Mouse (Mus musculus) ovary, postnatal 14 days (tissue): ENCODE results near the gene Zfp712.

ENCODE experiments used
- DNase-seq: peaks from one replicate; pipeline ENCODE4 v3.0.0; 2022; ENCODE audit warnings: low spot score

Zfp712 gene

GRCm38 (mm10) chr13:67060786-67061358, at the start of gene Zfp712:
TSS of gene Zfp712 (minus strand) at chr13:67061170.
- peak; percentile 80 for DNase-seq

GRCm38 (mm10) chr13:67108821-67109206, 47.8 kb upstream of the Zfp712 start:
- DNase-seq = no peak

- DNase-seq = peak; percentile 81
Observed at GRCm38 (mm10) chr13:67108194-67108820, 47.3 kb upstream of the Zfp712 start, which contains the start of gene Gm28557. TSS of gene Gm28557 (minus strand) at chr13:67108604.

- DNase-seq = no peak
Observed at GRCm38 (mm10) chr13:67107681-67108080, 46.7 kb upstream of the Zfp712 start.

DNA sequence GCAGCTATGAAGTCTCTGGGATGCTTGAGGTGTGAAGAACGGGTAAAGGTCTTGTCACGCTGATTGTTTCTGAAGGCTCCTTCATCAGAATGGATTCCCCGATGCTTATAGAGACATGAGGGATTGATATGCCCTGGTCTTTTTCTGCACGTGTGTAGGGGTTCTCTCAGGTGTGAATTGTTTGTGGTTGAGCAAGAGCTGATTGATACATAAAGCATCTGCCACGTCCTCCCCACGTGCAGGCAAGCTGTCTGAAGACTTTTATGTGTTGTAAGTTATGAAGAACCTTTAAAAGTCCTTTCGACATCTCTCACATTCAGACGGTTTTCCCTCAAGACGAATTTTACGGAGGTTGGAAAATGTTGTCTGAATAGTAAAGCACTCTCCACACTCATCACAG, 36.9 kb upstream of the Zfp712 start, which contains the start of gene Zfp708:
Zfp708 (minus strand) TSS at position 101 of the 400 bp plus-strand sequence.
- no peak for DNase-seq

- DNase-seq = no peak
Observed at GRCm38 (mm10) chr13:67090154-67090553, 29.2 kb upstream of the Zfp712 start.

- no peak for DNase-seq
Observed at GRCm38 (mm10) chr13:67081946-67082345, 21.0 kb upstream of the Zfp712 start.

GRCm38 (mm10) chr13:67081142-67081713, 20.3 kb upstream of the Zfp712 start:
- peak; percentile 61 for DNase-seq

DNA sequence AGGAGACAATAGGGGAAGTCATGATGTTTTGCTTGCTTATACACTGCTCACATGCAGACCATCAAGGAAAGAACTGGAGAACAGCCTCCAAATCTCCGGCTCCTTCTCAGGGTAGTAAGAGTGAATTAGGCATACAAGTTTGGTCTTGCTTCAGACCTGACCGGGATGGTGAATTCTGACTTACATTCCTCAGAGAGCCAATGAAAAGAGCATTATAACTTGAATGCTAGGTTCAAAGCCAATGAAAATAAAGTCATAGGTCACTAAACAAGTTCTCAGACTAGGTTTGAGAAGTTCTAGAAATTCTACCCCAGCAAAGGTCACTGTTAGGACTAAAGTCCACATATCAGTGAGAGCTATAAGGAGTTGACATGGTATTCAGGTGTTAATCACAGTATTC, 16.3 kb upstream of the Zfp712 start:
- DNase-seq = no peak

DNA sequence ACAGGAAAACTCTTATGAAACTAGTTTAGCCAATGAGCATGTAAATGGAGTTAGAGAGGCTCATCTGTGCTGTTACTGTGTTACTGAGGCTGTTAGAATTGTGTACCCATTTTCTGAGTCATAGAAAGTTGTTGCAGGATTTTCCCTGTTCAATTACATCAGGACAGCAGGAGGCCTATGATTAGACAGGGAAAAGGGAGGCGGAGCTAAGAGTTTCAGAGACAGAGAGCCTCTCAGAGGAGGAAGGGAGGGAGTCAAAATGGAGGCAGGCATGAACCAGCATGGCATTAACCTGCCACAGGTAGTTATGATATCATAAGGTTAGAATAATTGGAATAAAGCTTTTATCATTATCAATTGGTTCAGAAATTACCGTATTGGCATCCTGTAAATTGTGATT, 11.8 kb upstream of the Zfp712 start:
- no peak for DNase-seq

DNA sequence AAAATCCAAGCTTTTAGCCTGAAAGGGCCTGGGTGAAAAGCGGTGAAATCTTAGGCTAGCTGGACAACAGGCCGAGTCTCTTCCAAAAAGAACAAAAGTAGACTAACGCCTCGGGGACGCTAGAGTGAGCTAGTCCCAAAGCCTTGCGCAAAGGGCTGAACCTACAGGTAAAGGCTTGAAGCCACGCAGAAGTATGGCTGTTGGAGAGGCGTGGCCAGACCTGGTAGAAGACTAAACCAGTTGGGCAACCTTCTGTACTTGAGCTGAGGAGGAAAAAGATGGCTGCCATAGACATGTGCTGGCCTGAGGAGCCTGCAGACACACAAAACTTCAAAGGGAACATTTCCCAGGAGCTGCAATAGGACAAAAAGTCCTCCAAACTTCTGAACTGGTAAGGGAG, 4.4 kb upstream of the Zfp712 start:
- no peak for DNase-seq

DNA sequence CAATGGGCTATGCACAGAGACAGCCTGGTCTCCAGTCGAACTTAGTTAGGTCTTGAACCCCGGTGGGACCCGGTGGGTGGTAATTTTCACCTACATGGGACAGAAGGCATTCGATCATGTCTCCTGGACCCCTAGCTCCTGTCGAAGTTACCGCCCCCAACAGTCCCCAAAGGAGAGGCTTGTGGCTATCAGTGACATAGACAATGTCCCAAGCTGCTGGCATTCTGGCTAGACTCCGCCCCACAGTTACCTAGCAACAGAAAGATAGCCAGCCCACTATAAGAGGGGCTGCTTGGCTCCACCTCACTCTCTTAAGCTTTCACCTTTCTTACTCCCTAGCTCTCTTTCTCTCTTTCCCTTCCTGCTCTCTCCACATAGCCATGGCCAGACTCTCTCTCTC, 1.5 kb upstream of the Zfp712 start:
- DNase-seq = no peak

- no peak for DNase-seq
Observed at GRCm38 (mm10) chr13:67060161-67060785, 697 bp downstream of the Zfp712 start.
